Mouse (Mus musculus): ENCODE measurements around the gene Dcst1. TPM values are rescaled to one million over a fixed set of nuclear protein-coding genes. Genes with fewer than 3 reads are reported as not detected.

Dcst1 gene
- total and polyA plus RNA-seq, 2 experiments from 2014 or later: 1.3 TPM; not detected in 1

DNA sequence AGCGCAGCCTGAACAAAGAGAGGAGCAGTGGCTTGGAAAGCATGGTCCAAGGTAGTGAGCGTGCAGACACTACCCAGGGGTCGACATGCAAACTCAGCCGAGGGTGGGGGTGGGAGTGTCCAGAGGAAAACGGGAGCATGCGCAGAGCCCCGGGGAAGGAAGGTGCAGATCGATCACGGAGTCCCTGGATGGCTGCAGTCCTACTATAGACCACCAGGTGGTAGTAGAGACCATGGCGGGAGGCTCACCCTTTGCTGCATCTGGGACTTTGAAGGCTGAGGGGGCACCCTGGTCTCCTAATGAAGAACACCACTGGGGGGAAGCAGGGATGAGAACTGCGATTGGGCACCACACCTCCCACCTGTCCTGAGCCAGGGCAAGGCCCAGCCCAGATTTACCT, 24.6 kb downstream of the Dcst1 start:
- Histone ChIP-seq H3K27me3 (ENCODE audit: insufficient read depth, low read length) (no peaks in the 10 kb centered on the region), H3K9ac (peak overlapping the region; percentile 33), H3K27ac (ENCODE audit: low read depth, low read length) (no peak overlapping the region), H3K4me3 (ENCODE audit: low read depth, low read length) (peak overlapping the region; percentile 25; the same call in 1 of the 2 replicates), H3K4me2 (ENCODE audit: low read depth) (peak overlapping the region; percentile 62), H3K4me1 (ENCODE audit: insufficient read depth) (0 out of 2 replicates have a peak, but pooled peaks cover 10% of the 10 kb centered on the region), H3K36me3 (ENCODE audit: insufficient read depth) (peaks cover 14% of the 10 kb centered on the region; the same call in 1 of the 2 replicates), H3K9me3 (ENCODE audit: low read length) (no peaks in the 10 kb centered on the region)
- DNase-seq (peak; percentile 90), ATAC-seq (peak; percentile 57)
- 2% methylated on average over 11 of the region's 11 CpGs for WGBS
- peak; percentile 99 for TF ChIP-seq CTCF (IDR thresholded peaks at IDR 0.05; ENCODE audit: low read depth)

DNA sequence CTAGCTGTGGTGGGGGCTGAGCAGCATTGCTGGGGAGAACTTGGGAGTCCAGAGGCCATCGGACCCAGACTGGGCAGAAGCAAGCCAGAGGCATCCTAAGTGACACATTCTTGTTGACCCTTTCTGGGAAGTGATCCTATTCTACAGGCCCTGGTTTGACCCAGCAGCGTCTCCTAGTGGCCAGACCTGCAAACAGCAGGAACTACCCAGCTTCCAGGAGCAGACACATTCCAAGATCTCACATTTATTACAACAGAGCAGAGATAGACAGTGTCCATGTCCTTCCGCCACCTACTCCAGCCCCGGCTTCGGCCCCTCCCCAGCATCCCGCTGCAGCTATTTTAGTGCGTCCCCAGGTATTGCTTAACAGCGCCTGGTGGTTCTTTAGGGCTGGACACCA, 25.6 kb downstream of the Dcst1 start:
- ATAC-seq (no peak), DNase-seq (peak; percentile 77)
- no peaks in the 10 kb centered on the region for H3K27me3 ChIP-seq (ENCODE audit: insufficient read depth, low read length)
- peak; percentile 86 for TF ChIP-seq CTCF (IDR thresholded peaks at IDR 0.05; ENCODE audit: low read depth)
- no peak overlapping the region for H3K9ac ChIP-seq
- 38% methylated on average over 8 of the region's 8 CpGs for WGBS
- 0 out of 2 replicates have a peak, but pooled peaks cover 10% of the 10 kb centered on the region for H3K4me1 ChIP-seq (ENCODE audit: insufficient read depth)
- H3K4me2 ChIP-seq (ENCODE audit: low read depth): no peak overlapping the region
- H3K4me3 ChIP-seq (ENCODE audit: low read depth, low read length): no peak overlapping the region
- H3K36me3 ChIP-seq (ENCODE audit: insufficient read depth): peaks cover 9% of the 10 kb centered on the region; the same call in 1 of the 2 replicates
- H3K27ac ChIP-seq (ENCODE audit: low read depth, low read length): no peak overlapping the region
- H3K9me3 ChIP-seq (ENCODE audit: low read length): no peaks in the 10 kb centered on the region

DNA sequence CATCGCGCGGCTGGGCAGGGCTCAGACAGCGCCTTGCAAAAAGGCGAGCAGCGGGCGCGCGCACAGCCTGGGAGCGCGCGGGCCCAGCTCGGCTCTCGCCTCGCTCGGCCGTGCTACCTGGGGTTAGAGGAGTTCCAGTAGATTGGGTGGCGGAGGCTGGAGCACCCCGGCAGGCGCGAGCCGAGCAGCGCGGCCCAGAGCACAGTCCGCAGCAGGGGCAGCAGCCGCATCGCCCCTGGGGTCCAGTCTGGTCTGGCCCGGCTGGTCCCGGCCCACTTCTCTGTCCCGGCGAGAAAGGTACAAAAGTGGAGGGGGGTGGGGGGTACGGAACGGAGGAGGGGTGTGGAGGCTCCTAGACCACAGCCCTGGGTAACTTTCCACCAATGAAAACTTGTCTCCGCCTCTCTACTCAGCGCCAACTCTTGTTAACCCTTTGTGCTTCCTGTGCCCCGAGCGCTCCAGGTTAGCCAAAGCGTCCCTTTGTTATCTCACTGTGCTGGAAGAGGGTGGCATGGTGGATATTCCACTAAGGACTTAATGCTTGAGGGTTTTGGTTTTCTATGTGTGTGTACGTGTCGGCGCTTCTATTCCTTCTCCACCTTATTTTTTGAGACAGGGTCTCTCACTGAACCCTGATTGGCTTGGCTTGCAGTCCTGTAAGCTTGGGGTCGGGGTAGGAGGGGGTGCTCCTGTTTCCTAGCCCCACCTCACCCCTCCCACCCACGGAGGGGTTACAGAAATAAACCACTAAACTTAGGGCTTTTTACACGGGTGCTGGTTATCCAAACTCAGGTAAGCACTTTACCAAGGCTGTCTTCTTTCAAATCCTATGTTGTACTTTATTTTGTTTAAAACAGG, 27.1 kb downstream of the Dcst1 start, which contains the start of gene Efna4:
Gene Efna4 (minus strand): TSS at position 308 of the 858 bp plus-strand sequence.
- under 1% methylated on average over 41 of the region's 44 CpGs for WGBS
- no peak for TF ChIP-seq CTCF (IDR thresholded peaks at IDR 0.05; ENCODE audit: low read depth)
- Histone ChIP-seq H3K36me3 (ENCODE audit: insufficient read depth) (peaks cover 14% of the 10 kb centered on the region), H3K9me3 (ENCODE audit: low read length) (no peaks in the 10 kb centered on the region), H3K4me1 (ENCODE audit: insufficient read depth) (peaks cover 12% of the 10 kb centered on the region), H3K27ac (ENCODE audit: low read depth, low read length) (peak within 1 kb of the TSS; percentile 82), H3K4me2 (ENCODE audit: low read depth) (peak within 1 kb of the TSS; percentile 80), H3K9ac (peak within 1 kb of the TSS; percentile 79), H3K27me3 (ENCODE audit: insufficient read depth, low read length) (no peaks in the 10 kb centered on the region), H3K4me3 (ENCODE audit: low read depth, low read length) (peak within 1 kb of the TSS; percentile 81)
- ATAC-seq (peak; percentile 80), DNase-seq (peak; percentile 79)

DNA sequence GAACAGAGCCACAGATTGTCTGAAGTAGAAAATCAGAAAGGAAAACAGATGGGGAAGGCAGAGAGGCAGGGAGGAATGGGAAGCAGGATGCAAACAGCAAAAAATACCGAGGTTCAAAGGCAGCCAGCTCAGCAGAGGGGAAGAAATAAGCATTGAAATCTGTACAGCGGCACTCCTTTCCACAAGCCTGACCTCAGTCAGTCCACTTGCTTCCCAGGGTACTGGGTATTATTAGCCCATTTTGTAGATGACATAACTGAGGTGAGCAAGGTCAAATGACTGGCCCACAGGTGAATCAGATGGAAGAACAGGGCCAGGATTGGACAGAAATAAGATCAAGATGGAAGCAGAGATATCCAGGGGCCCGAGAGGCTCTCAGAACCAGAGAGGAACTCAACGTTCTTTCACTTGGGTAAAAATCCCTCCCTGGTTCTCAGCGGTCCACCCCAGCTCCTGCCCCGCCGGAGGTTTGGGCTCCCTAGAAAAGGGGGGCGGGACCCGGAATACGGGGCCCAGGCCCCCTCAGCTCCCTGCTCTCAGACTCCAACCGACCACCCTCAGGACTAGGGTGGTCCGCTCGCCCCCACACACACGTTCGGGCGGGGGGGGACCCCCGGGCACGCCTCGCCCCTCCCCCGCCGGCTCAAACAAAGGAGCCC, 27.9 kb downstream of the Dcst1 start:
- peaks cover 14% of the 10 kb centered on the region for H3K36me3 ChIP-seq (ENCODE audit: insufficient read depth)
- H3K9me3 ChIP-seq (ENCODE audit: low read length): no peaks in the 10 kb centered on the region
- TF ChIP-seq CTCF (IDR thresholded peaks at IDR 0.05; ENCODE audit: low read depth): no peak
- peak overlapping the region; percentile 81 for H3K4me3 ChIP-seq (ENCODE audit: low read depth, low read length)
- 2% methylated on average over 20 of the region's 21 CpGs for WGBS
- DNase-seq (peak; percentile 41), ATAC-seq (no peak)
- peak overlapping the region; percentile 80 for H3K4me2 ChIP-seq (ENCODE audit: low read depth)
- peak overlapping the region; percentile 79 for H3K9ac ChIP-seq
- H3K27ac ChIP-seq (ENCODE audit: low read depth, low read length): peak overlapping the region; percentile 82
- no peaks in the 10 kb centered on the region for H3K27me3 ChIP-seq (ENCODE audit: insufficient read depth, low read length)
- H3K4me1 ChIP-seq (ENCODE audit: insufficient read depth): peaks cover 19% of the 10 kb centered on the region

DNA sequence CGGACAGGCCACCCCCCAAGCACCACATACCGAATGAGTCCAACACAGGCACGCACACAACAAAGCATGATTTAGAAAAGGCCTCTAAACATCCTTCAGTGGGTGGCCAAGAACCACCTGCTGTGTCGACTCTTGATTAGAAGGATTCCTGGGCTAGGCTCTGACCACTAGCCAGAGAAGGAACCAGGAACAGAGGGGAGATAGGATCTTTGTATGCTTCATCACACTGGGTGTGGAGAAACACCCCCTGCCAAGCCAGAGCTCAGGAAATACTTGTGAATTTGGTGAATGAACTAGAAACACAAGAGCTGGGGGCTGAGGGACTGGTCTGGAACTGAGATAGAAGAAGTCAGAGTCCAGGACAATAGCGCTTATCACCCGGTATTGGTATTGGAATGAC, 28.5 kb downstream of the Dcst1 start:
- H3K9ac ChIP-seq: peak overlapping the region; percentile 79

DNA sequence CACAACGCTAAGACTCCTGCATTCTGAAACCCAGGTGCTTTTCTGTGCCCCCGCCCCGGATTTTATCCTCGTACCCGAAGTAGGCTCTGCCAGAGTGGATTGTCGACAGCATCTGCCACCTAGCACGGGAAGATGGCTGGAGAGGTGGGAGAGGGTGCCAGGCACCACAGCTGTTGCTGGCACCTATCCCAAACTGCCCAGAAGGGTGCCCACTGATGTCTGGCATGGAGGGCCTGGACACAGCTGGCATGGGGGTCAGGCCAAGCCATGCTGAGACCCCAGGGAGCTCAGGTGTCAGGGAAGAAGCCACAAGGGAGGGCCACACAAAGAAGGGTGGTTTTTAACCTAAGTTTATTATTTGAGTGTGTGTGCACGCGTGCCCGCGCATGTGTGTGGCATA, 32.0 kb downstream of the Dcst1 start:
- 60% methylated on average over 11 of the region's 11 CpGs for WGBS
- no peak overlapping the region for H3K4me3 ChIP-seq (ENCODE audit: low read depth, low read length)
- DNase-seq (no peak), ATAC-seq (no peak)
- no peaks in the 10 kb centered on the region for H3K9me3 ChIP-seq (ENCODE audit: low read length)
- TF ChIP-seq CTCF (IDR thresholded peaks at IDR 0.05; ENCODE audit: low read depth): no peak
- peaks cover 17% of the 10 kb centered on the region for H3K4me1 ChIP-seq (ENCODE audit: insufficient read depth)
- no peak overlapping the region for H3K27ac ChIP-seq (ENCODE audit: low read depth, low read length)
- no peak overlapping the region for H3K9ac ChIP-seq
- H3K36me3 ChIP-seq (ENCODE audit: insufficient read depth): peaks cover 9% of the 10 kb centered on the region
- H3K27me3 ChIP-seq (ENCODE audit: insufficient read depth, low read length): no peaks in the 10 kb centered on the region
- no peak overlapping the region for H3K4me2 ChIP-seq (ENCODE audit: low read depth)

More for the DNA sequence above, 28.5 kb downstream of the Dcst1 start:
- Histone ChIP-seq H3K4me3 (ENCODE audit: low read depth, low read length) (peak overlapping the region; percentile 81), H3K4me1 (ENCODE audit: insufficient read depth) (peaks cover 20% of the 10 kb centered on the region), H3K27me3 (ENCODE audit: insufficient read depth, low read length) (no peaks in the 10 kb centered on the region), H3K36me3 (ENCODE audit: insufficient read depth) (peaks cover 14% of the 10 kb centered on the region), H3K27ac (ENCODE audit: low read depth, low read length) (peak overlapping the region; percentile 82), H3K9me3 (ENCODE audit: low read length) (no peaks in the 10 kb centered on the region), H3K4me2 (ENCODE audit: low read depth) (peak overlapping the region; percentile 80)
- 7% methylated on average over 6 of the region's 6 CpGs for WGBS
- ATAC-seq (no peak), DNase-seq (peak; percentile 27)
- TF ChIP-seq CTCF (IDR thresholded peaks at IDR 0.05; ENCODE audit: low read depth): no peak

All from forebrain, postnatal 0 days (tissue).